Mouse (Mus musculus): Measurements from ENCODE around the gene Sntb2.

Sntb2 gene

DNA sequence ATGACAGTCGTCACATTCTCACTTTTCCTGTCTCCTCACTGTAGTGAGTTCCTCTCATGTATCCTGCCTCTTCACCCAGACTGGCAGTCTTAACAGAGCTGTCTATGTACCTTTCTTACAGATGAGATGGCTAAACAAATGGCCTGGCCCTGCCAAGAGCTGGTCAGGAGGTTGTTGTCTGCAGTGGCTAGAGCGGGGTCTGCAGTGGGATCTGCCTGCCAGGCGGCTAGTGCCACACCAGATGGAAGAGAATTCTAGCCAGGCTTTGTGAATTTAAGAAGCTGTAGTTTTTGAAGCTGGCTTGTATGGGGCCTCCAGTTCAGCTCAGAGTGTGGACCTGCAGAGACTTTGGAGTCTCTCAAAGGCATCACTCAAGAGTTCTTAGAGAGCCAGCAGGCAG is 100.1 kb downstream of the Sntb2 start:
- no peak for DNase-seq (ENCODE audit: low spot score)

- peak; percentile 26 for DNase-seq (ENCODE audit: low spot score)
These were observed 101.1 kb downstream of the Sntb2 start for GRCm38 (mm10) chr8:107036626-107037025.

- DNase-seq (ENCODE audit: low spot score): no peak
These were observed 105.1 kb downstream of the Sntb2 start for GRCm38 (mm10) chr8:107040632-107041031.

DNA sequence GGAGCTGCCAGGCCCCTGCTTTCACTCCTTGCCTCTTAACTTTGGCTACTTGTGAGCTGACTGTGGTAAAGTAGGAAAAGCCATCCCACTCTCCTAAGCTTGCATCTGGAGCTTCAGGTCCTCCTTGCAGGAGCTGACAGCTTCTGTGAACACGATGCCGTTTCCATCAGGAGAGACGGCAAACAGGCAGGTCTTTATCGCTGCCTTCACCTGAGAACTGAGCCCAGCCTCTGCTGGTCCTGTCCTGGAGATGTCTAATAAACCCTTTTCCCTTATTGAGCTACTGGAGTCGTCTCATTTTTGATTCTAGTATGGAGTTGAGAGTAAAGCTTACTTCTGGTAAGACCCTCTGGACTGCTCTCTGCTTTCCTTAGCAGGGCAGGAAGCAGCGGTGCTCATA is 109.9 kb downstream of the Sntb2 start:
- DNase-seq (ENCODE audit: low spot score): no peak

GRCm38 (mm10) chr8:107046976-107047375 is 111.4 kb downstream of the Sntb2 start:
- no peak for DNase-seq (ENCODE audit: low spot score)

DNA sequence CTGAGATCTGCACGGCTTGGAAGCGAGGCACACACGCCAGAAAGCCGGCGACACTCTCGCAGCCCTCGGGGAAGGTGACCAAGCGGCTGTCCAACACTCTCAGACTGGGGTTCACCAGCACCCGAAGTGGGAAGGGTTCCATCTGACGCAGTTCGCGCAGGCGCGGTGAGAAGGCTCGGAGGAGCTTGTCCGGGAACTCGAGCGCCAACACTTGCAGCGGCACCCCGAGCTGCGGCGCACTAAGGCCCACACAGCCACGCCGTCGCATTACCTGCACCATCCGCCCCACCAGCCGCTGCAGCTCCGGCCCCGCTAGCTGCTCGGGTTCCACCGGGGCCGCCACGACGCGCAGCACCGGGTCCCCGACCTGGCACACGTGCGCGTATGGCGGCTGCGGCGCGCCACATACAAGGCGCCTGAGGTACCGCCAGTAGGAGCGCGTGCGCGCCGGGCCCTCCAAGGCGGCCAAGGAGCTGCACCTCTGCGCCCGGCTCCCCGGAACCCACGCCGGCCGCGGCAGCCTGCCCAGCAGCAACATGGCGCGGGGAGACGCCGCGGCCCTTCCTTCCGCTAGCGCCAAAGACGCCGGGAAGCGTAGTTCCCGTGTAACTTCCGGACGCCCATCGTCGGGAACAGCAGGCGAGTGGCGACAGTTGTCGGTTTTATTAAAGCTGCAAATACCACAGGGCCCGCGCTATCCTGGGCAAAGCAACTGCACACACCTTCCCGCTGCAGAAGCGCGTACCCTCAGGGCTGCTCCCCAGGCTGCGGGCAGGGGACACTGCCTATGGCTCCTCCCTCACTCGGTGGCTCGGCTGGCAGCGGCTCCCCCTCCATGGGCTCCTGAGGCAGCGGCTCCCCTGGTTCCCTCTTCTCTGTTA is 112.8 kb downstream of the Sntb2 start, which contains the start of gene Pdf:
Gene Pdf, minus strand, starts transcription at position 554 of the 881 bp plus-strand sequence.
- DNase-seq (ENCODE audit: low spot score): peak; percentile 83

- no peak for DNase-seq (ENCODE audit: low spot score)
These were observed 113.9 kb downstream of the Sntb2 start for GRCm38 (mm10) chr8:107049480-107049879.

DNA sequence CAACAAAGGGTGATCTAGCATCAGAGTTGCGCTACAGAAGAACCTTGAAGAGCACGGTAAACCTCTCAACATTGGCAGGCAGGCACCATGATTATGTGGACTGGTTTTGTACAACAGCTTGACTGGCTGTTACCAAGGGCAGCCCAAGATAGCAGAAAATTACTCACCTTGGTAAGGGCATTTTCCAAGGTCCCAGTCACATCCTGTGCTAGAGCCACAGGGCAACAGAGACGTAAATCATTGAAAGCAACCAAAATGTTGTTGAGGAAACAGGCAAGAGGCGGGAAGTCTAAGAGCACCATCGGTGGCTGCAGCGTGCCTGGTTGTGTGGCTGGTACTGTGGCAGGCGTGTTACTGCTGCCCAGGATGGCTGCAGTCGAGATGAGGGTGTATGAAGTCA is 116.5 kb downstream of the Sntb2 start:
- DNase-seq (ENCODE audit: low spot score): no peak

DNA sequence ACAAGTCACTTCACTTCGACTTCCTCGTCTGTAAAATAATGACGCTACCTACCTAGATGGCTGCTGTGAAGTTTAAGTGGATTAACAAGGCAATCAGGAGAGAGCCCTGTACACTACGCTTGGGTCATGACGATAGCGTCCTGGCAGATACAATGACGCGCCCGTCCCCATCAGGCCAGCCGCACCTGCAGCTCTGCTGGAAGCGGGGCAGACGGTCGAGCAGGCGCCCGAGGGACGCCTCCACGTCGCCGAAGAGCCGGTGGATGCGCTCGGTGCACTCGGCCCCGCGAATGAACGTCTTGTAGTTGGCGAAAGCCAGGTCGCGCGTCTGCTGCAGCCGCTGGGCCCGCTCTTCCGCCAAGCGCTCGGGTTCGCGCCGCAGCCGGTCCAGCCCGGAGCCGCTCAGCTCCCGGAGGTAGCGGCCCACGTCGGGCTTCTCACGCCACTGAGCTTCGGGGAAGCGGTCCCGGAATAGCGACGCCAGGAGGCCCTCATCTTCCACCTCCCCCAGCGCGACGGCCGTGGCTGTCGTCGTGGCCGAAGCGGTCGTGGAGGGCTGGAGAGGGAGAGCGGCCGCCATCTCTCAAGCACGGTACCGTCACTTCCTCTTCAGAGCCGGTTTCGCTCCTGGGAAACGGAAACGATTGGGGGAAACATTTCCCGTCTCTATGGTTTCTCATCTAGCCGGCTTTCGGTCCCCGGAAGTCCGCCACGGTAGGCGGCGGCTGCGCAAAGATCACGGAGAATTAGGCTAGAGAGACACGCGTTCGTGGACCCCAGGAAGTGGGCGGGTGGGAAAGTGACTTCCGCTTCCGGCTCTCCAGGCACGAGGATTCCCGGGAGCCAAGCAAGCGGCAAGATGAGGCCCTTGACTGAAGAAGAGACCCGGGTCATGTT is 120.8 kb downstream of the Sntb2 start, which contains the start of the genes Cog8 and Nip7:
Gene Cog8, minus strand, starts transcription at position 614 of the 897 bp plus-strand sequence.
Gene Nip7, plus strand, starts transcription at position 802 of the 897 bp plus-strand sequence.
- DNase-seq (ENCODE audit: low spot score): peak; percentile 94

- no peak for DNase-seq (ENCODE audit: low spot score)
These were observed 121.4 kb downstream of the Sntb2 start for GRCm38 (mm10) chr8:107056973-107057369.

- DNase-seq (ENCODE audit: low spot score): no peak
These were observed 127.1 kb downstream of the Sntb2 start for GRCm38 (mm10) chr8:107062613-107063012.

DNA sequence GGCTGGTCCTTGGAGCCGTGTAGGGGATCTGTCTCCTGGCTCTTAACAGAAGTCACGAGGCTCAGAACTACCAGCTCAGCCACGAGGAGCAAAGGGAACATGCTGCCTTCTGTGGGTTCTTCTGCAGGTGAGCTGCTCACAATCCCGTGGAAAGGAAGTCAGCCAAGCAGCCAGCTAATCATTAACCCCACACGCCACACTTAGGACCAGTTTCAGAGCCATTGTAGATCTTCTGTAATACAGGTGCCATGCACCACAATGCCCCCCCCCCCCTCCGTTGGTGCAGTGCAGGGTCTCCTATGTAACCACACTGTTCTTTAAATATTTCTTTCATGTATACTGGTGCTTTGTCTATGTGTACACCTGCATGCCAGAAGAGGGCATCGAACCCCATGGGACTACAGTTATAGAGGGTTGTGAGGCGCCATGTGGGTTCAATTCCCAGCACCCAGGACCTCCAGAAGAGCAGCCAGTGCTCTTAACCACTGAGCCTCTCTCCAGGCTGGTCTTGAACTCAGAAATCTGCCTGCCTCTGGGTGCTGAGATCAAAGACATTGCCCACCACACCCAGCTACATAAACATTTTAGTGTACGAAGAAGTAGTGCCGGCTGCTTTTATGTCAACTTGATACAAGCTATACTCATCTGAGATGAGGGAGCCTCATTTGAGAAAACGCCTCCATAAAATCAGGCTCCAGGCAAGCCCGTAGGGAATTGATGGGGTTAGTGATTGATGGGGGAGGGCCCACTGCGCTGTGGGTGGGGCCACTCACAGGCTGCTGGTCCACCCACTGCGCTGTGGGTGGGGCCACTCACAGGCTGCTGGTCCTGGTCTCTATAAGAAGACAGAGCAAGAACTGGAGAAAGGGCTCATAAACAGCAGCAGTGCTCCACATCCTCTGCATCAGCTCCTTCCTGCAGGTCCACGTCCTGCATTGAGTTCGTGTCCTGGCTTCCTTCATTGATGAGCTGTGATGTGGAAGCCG is 130.3 kb downstream of the Sntb2 start, which contains the start of gene Tmed6:
Gene Tmed6, minus strand, starts transcription at position 134 of the 986 bp plus-strand sequence.
- DNase-seq (ENCODE audit: low spot score): no peak
